Mouse (Mus musculus) G1E-ER4 (cell line): ENCODE data around the gene Stau1. TPM values are rescaled to one million over a fixed set of nuclear protein-coding genes. Genes with fewer than 3 reads are reported as not detected.

Source experiments
- GATA1 ChIP-seq: IDR thresholded peaks from one replicate; pipeline ENCODE4 v1.8.0; 2012; ENCODE audit warnings: low read length, inconsistent platforms
- polyA plus RNA-seq: library from polyadenylated mRNA; stranded (reverse); fragments of >175 nt; gene quantifications from 2 replicates; pipeline ENCODE4 v1.2.3, GENCODE M21; 2012

Stau1 gene
- polyA plus RNA-seq, 1 experiment, result 36.5 TPM

GRCm38 (mm10) chr2:166950853-166951648, 45.0 kb downstream of the Stau1 start:
- TF ChIP-seq GATA1, result no peak

GRCm38 (mm10) chr2:166948936-166949335, 47.2 kb downstream of the Stau1 start:
- no peak for TF ChIP-seq GATA1

DNA sequence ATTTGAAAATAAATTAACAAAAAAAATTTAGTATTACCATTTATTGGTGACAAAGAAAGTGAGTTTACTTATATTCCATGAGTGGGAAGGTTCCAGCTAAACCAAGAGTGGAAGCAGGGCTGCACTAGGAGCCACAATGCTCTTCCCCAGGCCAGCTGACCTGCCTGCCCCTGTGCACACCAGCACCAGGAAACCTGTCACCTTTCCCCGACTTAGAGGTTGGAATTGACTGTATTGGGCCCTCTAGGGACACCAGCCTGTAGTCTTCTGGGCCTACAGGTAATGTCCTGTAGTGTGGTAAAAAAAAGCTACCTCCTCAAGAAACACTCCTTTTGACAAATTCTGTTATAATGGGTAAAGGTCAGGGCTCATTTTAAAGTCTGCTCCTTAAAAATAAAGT, 47.9 kb downstream of the Stau1 start:
- TF ChIP-seq GATA1, result no peak

DNA sequence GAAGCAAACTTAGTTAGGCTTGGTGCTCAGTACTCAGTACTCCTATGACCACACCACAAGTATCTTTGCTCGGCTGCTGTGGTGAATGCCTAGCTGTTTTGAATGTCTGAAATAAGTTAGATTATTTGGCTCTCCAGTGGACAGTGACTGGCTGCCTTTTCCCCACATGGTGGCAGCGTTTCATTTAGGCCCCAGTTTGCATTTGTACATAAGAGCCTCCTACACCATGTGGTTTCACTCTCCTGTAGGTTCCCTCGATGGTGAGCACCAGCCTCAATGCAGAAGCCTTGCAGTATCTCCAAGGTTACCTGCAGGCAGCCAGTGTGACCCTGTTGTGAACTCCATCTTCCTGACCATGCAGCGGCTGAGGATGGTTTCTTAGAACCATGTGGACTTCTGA, 50.6 kb downstream of the Stau1 start:
- TF ChIP-seq GATA1, result no peak

DNA sequence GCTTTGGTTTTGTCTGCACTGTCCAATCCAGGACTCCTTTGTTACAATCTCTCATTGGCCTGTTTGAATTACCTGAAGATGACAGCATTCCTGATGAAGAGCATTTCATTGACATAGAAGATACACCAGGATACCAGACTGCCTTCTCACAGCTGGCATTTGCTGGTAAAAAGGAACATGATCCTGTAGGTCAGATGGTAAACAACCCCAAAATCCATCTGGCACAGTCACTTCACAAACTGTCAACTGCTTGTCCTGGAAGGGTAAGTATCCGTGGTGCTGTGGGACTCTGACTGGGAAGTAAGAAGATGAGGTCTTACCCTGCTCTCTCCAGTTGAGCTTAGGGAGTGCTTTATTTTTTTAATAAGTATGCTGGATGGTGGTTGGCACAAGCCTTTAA, 51.8 kb downstream of the Stau1 start:
- no peak for TF ChIP-seq GATA1

DNA sequence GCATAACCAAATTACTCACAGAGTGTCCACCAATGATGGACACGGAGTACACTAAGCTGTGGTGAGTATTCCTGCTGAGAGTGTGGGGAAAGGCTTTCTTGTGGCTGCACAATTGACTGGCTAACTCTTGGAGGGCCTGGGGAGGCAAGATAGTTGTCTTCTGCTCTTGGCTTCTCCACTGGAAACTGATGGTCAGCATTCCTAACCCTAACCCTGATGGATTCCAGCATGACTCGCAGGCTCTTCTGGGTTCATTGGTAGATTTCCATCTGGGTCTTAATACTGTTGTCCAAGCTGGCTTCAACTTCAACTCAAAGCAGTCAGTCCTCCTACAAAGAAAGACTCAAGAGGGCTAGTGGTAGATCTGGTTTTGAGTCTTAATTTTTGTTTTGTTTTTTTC, 53.0 kb downstream of the Stau1 start:
- TF ChIP-seq GATA1, result no peak

DNA sequence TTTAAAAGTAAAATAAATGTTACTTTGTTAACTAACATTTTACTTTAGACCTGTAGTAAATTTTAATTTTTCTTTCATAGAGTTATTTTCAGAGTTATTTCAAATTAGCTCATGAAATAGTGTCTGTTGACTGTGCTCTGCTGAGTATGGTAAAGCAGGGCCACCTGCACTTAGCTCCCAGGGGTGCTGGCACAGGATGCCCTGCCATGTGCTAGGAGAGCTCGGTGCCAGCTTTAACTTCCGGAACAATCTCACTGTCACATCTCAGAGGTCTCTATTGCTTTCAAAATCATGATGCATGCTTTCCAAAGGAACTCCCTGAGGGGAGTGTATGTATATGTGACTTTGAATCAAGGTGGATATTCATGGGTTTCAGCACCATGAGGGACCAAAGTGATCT, 59.9 kb downstream of the Stau1 start:
- TF ChIP-seq GATA1, result no peak

DNA sequence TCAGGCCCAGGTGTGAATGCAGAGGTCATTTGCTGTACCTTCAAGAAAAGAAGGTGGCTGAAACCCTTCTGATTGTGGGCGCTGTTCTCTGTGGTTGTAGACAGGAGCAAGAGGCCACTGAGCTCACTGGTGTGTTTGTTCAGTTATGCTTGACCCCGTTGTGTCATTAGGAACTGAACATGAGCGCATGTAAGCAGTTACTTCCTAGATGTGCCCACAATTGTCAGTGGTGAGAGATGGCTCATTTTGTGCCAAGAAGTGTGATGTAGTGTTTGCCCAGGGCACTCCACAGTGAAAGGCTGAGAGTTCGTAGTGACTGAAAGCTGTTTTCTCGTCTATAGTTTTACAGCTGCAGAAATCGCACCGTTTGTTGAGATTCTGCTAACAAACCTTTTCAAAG, 60.5 kb downstream of the Stau1 start:
- TF ChIP-seq GATA1, result no peak

- TF ChIP-seq GATA1, result no peak
Measured at GRCm38 (mm10) chr2:166934416-166934815, 61.7 kb downstream of the Stau1 start.

DNA sequence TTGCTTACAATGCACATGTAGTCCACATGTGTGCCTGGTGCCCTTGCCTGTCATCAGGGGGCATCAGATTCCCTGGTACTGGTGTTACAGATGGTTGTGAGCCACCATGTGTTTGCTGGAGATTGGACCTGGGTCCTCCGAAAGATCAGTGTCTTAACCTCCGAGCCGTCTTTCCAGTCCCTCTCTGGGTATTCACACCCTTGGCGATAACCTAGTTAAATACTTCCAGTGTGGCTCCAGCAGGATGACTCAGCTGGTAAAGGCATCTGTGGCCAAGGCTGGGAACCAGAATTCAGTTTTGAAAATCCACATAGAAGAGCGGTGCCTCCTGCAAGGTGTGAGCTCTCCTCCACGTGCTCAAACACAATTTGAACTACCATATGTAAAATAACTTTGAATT, 62.2 kb downstream of the Stau1 start:
- TF ChIP-seq GATA1, result no peak

- TF ChIP-seq GATA1, result no peak
Measured at GRCm38 (mm10) chr2:166923971-166924370, 72.1 kb downstream of the Stau1 start.

GRCm38 (mm10) chr2:166910536-166910935, 85.6 kb downstream of the Stau1 start:
- no peak for TF ChIP-seq GATA1

GRCm38 (mm10) chr2:166909729-166910128, 86.4 kb downstream of the Stau1 start:
- no peak for TF ChIP-seq GATA1

GRCm38 (mm10) chr2:166906523-166907182, 89.4 kb downstream of the Stau1 start:
- TF ChIP-seq GATA1, result no peak

DNA sequence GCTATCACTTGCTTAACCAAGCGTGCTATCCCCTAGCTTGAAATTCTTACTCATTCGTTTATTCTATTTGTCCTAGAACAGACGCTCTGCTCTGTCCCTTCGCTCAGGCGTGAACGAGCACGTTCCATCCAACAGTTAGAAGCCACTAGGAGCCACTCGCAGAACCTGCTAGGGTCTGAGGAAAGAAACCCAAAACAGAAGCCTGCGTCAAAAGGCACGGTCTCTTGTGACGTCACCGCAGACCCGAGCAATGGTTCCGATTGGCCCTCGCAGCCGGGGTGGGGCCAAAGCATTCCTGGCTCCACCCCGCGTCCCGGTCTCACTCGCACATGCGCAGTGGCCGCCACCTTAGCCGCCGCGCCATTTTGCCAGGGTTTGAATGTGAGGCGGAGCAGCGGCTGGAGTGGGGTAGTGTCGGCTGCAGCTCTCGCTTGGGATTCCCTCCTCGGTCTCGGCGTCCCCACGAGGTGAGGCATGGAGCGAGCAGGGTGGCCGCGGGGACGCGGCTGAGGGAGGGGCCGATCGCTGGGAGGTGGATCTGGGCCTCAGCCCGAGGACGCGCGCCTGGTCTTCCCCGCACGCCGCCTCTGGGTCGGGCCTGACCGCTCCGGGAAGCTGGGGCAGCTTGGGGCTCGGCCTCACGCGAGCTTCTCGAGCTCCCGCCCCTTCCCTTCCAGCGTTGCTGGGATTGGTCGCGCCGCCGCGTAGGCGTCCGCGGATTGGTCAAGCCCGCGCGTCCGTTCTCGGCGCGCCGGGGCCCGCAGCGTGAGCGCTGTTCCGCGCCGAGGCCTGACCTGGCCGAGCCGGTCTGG, 90.2 kb downstream of the Stau1 start, which contains the start of gene Cse1l:
Gene Cse1l, plus strand, starts transcription at position 330 of the 812 bp plus-strand sequence.
- TF ChIP-seq GATA1, result no peak

- no peak for TF ChIP-seq GATA1
Measured at GRCm38 (mm10) chr2:166903719-166904282, 92.3 kb downstream of the Stau1 start.
